Mouse (Mus musculus) telencephalon, adult 2 months (tissue): ENCODE measurements at regions not wholly inside any gene's neighbourhood (a gene's known extent, or its start where the extent isn't known, plus 50 kb on each side); places are given as distances from the start of the nearest gene placed in this dataset.

Experiments
- DNase-seq: peaks from one replicate; pipeline ENCODE4 v3.0.0-alpha.2; 2011; ENCODE audit warnings: low read depth, low spot score

- DNase-seq, result no peak
Observed at GRCm38 (mm10) chr7:68686396-68687139, 62.5 kb downstream of the Arrdc4 start.

DNA sequence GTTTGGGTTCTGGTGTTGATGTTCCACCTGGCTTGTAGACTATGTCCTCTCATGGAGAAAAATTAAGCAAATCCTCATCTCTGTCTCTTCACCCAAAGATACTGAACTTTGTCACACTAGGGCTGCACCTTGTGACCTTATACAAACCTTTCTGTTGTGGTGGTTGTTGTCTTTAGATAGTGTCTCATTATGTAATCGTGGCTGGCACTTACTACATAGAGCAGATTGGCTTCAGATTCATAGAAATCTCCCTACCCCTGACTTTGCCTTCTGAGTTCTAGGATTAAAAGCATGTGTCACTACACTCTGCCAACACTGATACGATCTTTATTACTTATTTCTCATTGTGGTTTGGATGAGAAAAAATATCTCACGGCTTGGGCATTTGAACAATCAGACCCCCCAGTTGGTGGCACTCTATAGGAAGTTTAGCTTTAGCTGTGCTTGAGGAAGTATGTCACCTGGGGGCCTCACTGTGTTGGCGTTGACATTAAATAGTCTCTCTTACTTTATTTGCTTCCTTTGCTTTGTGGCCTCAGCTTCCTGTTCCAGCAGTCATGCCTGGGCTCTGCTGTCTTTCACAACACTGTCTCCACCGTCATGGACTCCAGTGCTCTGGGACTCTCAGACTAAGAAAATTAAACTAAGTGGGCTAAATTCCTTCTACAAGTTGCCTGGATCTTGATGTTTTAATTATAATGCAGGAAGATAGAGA is 66.0 kb downstream of the Arrdc4 start:
- no peak for DNase-seq

DNA sequence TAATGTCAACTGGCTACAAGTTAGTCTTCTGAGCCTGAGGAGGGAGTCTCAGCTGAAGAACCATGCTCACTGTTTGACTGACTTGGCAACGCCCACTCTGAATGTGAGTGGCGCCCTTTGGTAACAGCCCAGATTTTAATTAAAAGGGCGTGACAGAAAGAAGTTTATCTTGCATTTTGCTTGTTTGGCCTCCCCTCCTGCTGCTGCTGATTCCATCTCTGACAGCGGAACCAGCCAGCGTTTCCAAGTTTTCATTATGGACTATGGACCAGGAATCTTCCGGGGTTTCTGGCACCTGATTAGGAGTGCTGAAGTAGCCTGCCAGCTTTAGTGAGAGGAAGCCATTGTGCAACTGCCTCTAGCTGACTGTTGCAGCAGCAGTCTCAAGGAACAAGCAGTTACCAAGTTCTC is 66.7 kb downstream of the Arrdc4 start:
- DNase-seq, result no peak

DNA sequence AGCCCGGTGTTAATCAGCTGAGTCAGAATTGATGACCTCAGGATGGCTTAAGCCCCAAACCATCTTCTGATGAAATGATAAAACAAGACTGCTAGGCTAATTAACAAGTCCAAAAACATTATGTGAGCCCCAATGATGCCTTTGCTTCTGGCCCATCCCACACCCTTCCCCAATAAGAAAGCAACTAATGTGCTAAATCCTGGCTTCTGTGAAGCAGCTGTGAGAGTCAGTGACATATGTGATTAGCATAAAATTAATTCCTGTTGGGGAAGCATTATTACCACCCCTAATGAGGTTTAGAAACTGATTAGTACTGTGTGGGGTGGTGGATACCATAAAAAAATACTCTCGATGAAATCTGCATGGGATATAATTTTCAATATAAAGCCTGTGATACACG is 69.3 kb downstream of the Arrdc4 start:
- DNase-seq, result no peak

DNA sequence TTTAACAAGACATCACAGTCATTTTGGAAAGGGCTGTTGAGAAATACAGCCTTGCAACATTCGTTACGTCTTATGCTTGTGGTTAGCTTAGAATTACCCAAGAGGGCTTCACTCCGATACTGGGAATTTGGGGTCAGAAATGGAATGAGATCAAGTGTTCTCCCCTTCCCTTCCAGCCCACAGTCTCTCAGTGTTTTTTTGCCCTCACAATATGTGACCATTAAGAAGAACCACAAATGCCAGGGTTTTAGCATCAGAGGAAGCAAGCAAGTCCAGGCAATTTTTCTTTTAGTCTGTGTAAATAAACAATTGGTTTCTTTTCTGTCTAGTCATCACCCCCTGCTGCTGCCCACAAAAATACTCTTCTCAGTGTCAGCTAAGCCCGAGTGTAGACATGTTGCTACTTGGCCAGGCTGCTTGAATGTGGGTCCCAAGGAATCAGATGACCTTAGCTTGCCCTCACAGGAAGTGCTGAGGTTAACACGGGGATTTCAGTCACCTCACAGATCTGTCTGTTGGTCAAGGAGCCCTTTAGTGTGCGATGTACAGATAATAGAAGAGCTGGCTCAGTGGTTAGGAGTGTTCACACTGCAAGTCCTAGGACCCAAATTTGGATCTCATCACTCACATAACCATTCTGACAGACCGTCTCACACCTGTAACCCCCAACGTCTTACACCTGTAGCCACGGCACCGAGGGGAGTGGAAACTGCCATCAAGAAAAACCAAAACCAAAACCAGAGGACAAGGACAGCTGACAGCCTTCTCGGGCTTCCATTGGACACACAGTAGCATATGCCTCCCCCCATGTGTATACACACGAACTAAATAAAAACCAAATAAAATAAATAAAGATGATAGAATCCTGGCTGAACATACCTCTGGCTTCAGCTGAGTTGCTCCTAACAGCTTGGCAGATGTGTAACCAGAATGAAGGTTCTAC is 81.0 kb downstream of the Arrdc4 start:
- no peak for DNase-seq

DNA sequence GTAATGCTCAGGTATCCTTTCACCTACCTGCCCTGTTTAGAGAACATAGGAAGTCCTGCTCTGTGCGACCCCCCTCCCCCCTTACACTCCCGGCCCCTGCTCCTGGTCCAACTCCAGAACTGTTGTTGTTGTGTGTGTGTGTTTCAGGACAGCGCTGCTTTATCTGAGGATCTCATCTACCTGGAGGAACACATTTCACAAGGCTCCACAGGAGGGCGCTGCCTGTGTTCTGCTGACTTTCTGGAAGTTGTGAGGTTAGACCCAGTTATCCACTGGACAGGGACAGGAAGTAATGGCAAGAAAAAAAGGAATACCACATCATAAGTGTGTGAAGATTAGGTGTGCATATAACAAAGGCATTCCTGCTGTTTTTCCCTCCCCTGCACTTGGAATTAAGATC is 81.8 kb downstream of the Arrdc4 start:
- DNase-seq, result no peak

- DNase-seq, result no peak
Observed at GRCm38 (mm10) chr7:68656354-68656753, 92.7 kb downstream of the Arrdc4 start.

DNA sequence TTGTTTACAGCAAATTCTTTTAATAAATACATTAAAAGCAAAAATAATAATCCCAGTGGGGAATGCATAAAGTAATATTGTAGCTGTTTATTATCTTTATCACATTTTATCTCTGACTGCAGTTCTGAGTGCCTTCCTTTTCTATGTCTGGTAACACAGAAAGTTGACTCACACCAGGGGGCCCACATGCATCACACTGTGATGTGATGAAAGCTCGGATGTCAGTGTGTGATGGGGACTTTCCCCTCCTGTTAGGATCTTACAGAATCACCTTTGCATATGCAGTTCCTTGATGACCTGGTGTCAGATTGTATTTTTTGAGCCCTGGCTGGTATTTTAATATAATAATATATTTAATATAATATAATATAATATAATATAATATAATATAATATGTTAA is 95.5 kb downstream of the Arrdc4 start:
- no peak for DNase-seq

DNA sequence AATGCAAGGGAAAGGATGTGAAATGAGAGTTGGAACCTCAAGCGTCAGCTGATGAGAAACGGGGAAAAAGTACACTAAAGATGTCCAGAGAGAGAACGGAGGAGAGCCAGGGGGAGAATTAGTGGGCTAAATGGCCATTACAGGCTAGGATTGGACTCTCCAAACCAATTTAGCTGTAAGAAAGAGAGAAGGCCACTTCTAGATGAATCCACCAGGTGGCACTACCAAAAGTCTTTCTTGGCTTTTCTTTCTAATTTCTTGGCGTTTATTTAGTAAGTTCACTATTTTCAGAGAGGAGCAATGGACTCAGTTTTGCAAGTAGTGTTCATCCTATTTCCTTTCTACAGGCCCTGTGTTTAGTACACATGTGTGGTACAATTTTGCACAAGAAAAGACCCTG is 97.6 kb downstream of the Arrdc4 start:
- DNase-seq, result no peak

GRCm38 (mm10) chr7:68637556-68638215 is 111.4 kb downstream of the Arrdc4 start:
- DNase-seq, result no peak

- DNase-seq, result no peak
Observed at GRCm38 (mm10) chr7:68621080-68621479, 128.0 kb downstream of the Arrdc4 start.

GRCm38 (mm10) chr7:68610499-68610898 is 138.5 kb downstream of the Arrdc4 start:
- no peak for DNase-seq

DNA sequence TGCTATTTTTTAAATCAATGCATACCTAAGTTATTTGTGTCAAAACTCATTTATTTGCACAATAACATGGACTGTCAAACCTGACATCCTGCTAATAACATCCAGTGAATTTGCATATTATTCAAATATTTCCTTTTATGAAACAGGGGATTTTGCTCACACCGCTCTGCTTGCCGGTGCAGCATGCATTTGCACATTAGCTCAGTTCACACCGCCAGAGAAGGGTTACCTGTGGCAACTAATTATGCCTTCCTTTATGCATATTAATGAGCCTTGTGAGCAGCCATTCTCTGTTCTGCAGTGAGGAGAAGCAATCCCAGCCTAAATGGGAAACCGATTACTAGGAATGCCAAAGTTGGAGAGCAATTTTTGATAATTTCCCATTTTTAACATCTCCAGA is 141.9 kb downstream of the Arrdc4 start:
- DNase-seq, result no peak

GRCm38 (mm10) chr7:68606278-68606677 is 142.8 kb downstream of the Arrdc4 start:
- DNase-seq, result no peak

- DNase-seq, result no peak
Observed at GRCm38 (mm10) chr7:68603711-68604110, 145.3 kb downstream of the Arrdc4 start.

- DNase-seq, result no peak
Observed at GRCm38 (mm10) chr7:68602003-68602402, 147.0 kb downstream of the Arrdc4 start.

DNA sequence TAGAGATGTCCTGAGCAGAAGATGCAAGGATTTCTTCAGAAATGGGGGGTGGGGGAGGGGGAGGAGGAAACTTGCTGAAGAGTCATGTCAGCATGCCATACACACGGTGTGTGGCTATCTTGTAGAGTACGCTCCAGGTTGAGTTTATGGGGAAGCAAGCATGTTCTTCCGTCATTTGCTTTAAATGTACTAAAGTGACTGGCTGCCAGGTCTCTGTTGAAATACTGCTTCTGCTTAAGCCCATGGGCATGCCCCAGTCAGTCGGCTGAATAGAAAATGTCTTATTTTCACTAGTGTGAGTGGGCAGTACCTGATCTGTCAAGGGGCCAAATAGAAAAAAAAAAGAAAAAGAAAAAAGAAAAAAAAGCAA is 155.0 kb downstream of the Arrdc4 start:
- DNase-seq, result no peak

- no peak for DNase-seq
Observed at GRCm38 (mm10) chr7:68593344-68594016, 155.6 kb downstream of the Arrdc4 start.

DNA sequence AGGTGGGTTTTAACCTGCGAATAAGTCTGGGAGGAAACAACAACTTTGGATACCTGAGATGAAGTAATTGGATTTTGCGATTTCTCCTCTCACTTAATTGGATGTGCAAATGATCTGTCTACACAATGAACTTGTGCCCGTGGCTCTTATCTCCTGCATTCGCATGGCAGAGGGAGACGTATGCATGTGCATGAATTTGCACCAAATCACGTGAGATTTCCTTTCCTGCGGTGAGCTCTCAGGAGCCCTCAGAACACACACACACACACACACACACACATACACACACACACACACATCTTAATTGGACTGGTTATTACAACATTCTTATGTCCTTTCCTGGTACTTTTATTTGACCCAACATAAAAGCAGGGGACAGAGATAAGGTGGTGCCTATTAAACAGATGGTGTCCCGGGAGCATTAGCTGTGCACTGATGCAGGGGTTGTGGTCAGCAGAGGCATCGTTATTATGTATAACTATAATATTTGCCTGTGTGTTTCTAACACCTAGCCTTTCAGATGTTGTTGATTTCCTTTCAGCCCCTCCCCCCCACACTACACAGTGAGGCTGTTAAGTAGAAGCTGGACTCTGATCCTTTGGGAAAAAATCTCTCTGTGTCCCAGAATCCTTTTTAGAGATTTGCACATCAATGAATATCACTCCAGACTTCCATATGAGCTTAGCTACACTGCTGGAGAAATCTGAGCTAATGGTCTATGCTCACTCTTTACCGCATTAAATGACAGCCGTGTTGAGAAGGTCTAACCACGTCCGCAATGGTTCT is 166.3 kb downstream of the Arrdc4 start:
- no peak for DNase-seq

- DNase-seq, result no peak
Observed at GRCm38 (mm10) chr7:68580650-68581049, 168.4 kb downstream of the Arrdc4 start.
